Mouse (Mus musculus) E14TG2a.4 (cell line): ENCODE data around the gene Npas3.

Experiments used
- H3K27me3 ChIP-seq: 2 replicates; pipeline ENCODE4 v1.6.1; 2014; ENCODE audit warnings: low read length, control low read depth; ENCODE audit not compliant: insufficient read depth
- H3K36me3 ChIP-seq: 2 replicates; pipeline ENCODE4 v1.6.1; 2014; ENCODE audit warnings: low read length, control low read depth; ENCODE audit not compliant: insufficient read depth
- H3K4me1 ChIP-seq: replicated peaks from 2 replicates; pipeline ENCODE4 v1.6.1; 2014; ENCODE audit warnings: low read depth, low read length, control low read depth
- H3K4me3 ChIP-seq: replicated peaks from 2 replicates; pipeline ENCODE4 v1.5.1; 2014; ENCODE audit warnings: mild to moderate bottlenecking, low read length
- H3K9me3 ChIP-seq: 2 replicates; pipeline ENCODE4 v1.6.1; 2014; ENCODE audit warnings: low read length, control low read depth
- CTCF ChIP-seq: conservative IDR thresholded peaks from 2 replicates; pipeline ENCODE4 v1.5.1; 2014; ENCODE audit warnings: low read length
- NANOG ChIP-seq: IDR thresholded peaks from 2 replicates; pipeline ENCODE4 v1.6.1; 2014; ENCODE audit warnings: borderline replicate concordance, low read length, mixed read lengths
- POU5F1 ChIP-seq: IDR thresholded peaks from 2 replicates; pipeline ENCODE4 v1.6.1; 2014; ENCODE audit warnings: low read length, borderline replicate concordance

Npas3 gene

GRCm38 (mm10) chr12:54060732-54061131 lies 812.3 kb downstream of the Npas3 start:
- Histone ChIP-seq H3K27me3 (peaks cover 15% of the 10 kb centered on the region), H3K4me1 (peaks cover 26% of the 10 kb centered on the region), H3K36me3 (no peaks in the 10 kb centered on the region), H3K4me3 (no peak overlapping the region), H3K9me3 (no peaks in the 10 kb centered on the region)
- TF ChIP-seq CTCF (peak; percentile 80), POU5F1 (no peak), NANOG (no peak)

- Histone ChIP-seq H3K36me3 (no peaks in the 10 kb centered on the region), H3K4me1 (peaks cover 27% of the 10 kb centered on the region), H3K9me3 (no peaks in the 10 kb centered on the region), H3K4me3 (no peak overlapping the region), H3K27me3 (peaks cover 15% of the 10 kb centered on the region)
- TF ChIP-seq POU5F1: no peak
- no peak for TF ChIP-seq NANOG
Observed at GRCm38 (mm10) chr12:54061168-54061567, 812.7 kb downstream of the Npas3 start.

- Histone ChIP-seq H3K36me3 (no peaks in the 10 kb centered on the region), H3K9me3 (no peaks in the 10 kb centered on the region), H3K27me3 (peaks cover 46% of the 10 kb centered on the region), H3K4me1 (peaks cover 34% of the 10 kb centered on the region), H3K4me3 (peak overlapping the region; percentile 35; the same call in 1 of the 2 replicates)
- TF ChIP-seq POU5F1 (no peak), CTCF (no peak), NANOG (no peak)
Observed at GRCm38 (mm10) chr12:54064986-54065385, 816.5 kb downstream of the Npas3 start.

GRCm38 (mm10) chr12:54065607-54066006 lies 817.1 kb downstream of the Npas3 start:
- TF ChIP-seq POU5F1: no peak
- no peak for TF ChIP-seq CTCF
- no peak for TF ChIP-seq NANOG
- Histone ChIP-seq H3K4me3 (peak overlapping the region; percentile 35; the same call in 1 of the 2 replicates), H3K9me3 (no peaks in the 10 kb centered on the region), H3K36me3 (no peaks in the 10 kb centered on the region), H3K4me1 (peaks cover 34% of the 10 kb centered on the region), H3K27me3 (peaks cover 50% of the 10 kb centered on the region)

GRCm38 (mm10) chr12:54067419-54067818 lies 818.9 kb downstream of the Npas3 start:
- H3K4me3 ChIP-seq: peak overlapping the region; percentile 80
- no peak for TF ChIP-seq CTCF
- TF ChIP-seq POU5F1: no peak
- no peak for TF ChIP-seq NANOG
- H3K36me3 ChIP-seq: no peaks in the 10 kb centered on the region
- no peaks in the 10 kb centered on the region for H3K9me3 ChIP-seq
- peaks cover 46% of the 10 kb centered on the region for H3K27me3 ChIP-seq
- peaks cover 34% of the 10 kb centered on the region for H3K4me1 ChIP-seq

- Histone ChIP-seq H3K36me3 (no peaks in the 10 kb centered on the region), H3K27me3 (peaks cover 42% of the 10 kb centered on the region), H3K9me3 (no peaks in the 10 kb centered on the region), H3K4me1 (peaks cover 34% of the 10 kb centered on the region), H3K4me3 (peak overlapping the region; percentile 80)
- TF ChIP-seq NANOG (no peak), CTCF (no peak), POU5F1 (no peak)
Observed at GRCm38 (mm10) chr12:54067886-54068756, 819.6 kb downstream of the Npas3 start.

- Histone ChIP-seq H3K4me3 (peak overlapping the region; percentile 80), H3K27me3 (peaks cover 42% of the 10 kb centered on the region), H3K9me3 (no peaks in the 10 kb centered on the region), H3K4me1 (peaks cover 34% of the 10 kb centered on the region), H3K36me3 (no peaks in the 10 kb centered on the region)
- TF ChIP-seq CTCF: no peak
- no peak for TF ChIP-seq NANOG
- no peak for TF ChIP-seq POU5F1
Observed at GRCm38 (mm10) chr12:54068757-54069146, 820.3 kb downstream of the Npas3 start.

- no peak overlapping the region for H3K4me3 ChIP-seq
- peaks cover 14% of the 10 kb centered on the region for H3K27me3 ChIP-seq
- peaks cover under 1% of the 10 kb centered on the region for H3K4me1 ChIP-seq
- H3K36me3 ChIP-seq: no peaks in the 10 kb centered on the region
- H3K9me3 ChIP-seq: no peaks in the 10 kb centered on the region
- TF ChIP-seq CTCF: no peak
- TF ChIP-seq NANOG: no peak
- no peak for TF ChIP-seq POU5F1
Observed at GRCm38 (mm10) chr12:54074012-54074411, 825.5 kb downstream of the Npas3 start.

- Histone ChIP-seq H3K36me3 (no peaks in the 10 kb centered on the region), H3K4me3 (no peak overlapping the region), H3K27me3 (no peaks in the 10 kb centered on the region), H3K9me3 (no peaks in the 10 kb centered on the region), H3K4me1 (peaks cover 11% of the 10 kb centered on the region)
- TF ChIP-seq POU5F1: no peak
- no peak for TF ChIP-seq NANOG
- TF ChIP-seq CTCF: no peak
Observed at GRCm38 (mm10) chr12:54080996-54081395, 832.5 kb downstream of the Npas3 start.
